Comparison of ENCODE assay signal across 11 mouse cellular contexts in genomic region chr4:154957289-154957993, GRCm38 (mm10). TPM values are rescaled to one million over a fixed set of nuclear protein-coding genes. Genes with fewer than 3 reads are reported as not detected.
DNase-seq lines count a peak whose midpoint lies in the region; ATAC-seq and TF ChIP-seq lines count a peak whose summit lies in the region.
"Had no signal": no experiment of that assay in that cellular context is flagged by ENCODE, and none has a peak within 500 bp of the region (broad histone marks: within the 10 kb centered on the region; RNA-seq: fewer than 3 reads in every experiment).

No protein-coding gene starts in this region.

- peak overlapping the region; percentile 53; the same call in 1 of the 2 replicates for H3K4me2 ChIP-seq in lung, embryonic 14.5 days
- H3K4me2 ChIP-seq in forebrain, embryonic 12.5 days: peak overlapping the region; percentile 81
- peak overlapping the region; percentile 40 for H3K4me2 ChIP-seq in hindbrain, embryonic 15.5 days

- H3K36me3 ChIP-seq in lung, embryonic 14.5 days (ENCODE audit: insufficient read depth): no peaks in the 10 kb centered on the region
- 0 out of 2 replicates have a peak, but pooled peaks cover 6% of the 10 kb centered on the region for H3K36me3 ChIP-seq in forebrain, embryonic 12.5 days (replicated peaks)
- H3K36me3 ChIP-seq in hindbrain, embryonic 15.5 days: no peaks in the 10 kb centered on the region
- H3K36me3 ChIP-seq: embryonic facial prominence, embryonic 15.5 days; liver, embryonic 15.5 days had no signal

- H3K4me1 ChIP-seq in lung, embryonic 14.5 days (ENCODE audit: insufficient read depth): peaks cover 11% of the 10 kb centered on the region
- H3K4me1 ChIP-seq in forebrain, embryonic 12.5 days: peaks cover 83% of the 10 kb centered on the region
- H3K4me1 ChIP-seq in hindbrain, embryonic 15.5 days (replicated peaks): peaks cover 67% of the 10 kb centered on the region

- H3K4me3 ChIP-seq in lung, embryonic 14.5 days (ENCODE audit: low read depth, low read length): no peak overlapping the region
- no peak overlapping the region for H3K4me3 ChIP-seq in forebrain, embryonic 12.5 days (replicated peaks)
- no peak overlapping the region for H3K4me3 ChIP-seq in hindbrain, embryonic 15.5 days
- H3K4me3 ChIP-seq: liver, embryonic 15.5 days had no signal

- no peaks in the 10 kb centered on the region for H3K9me3 ChIP-seq in lung, embryonic 14.5 days (ENCODE audit: low read depth, low read length)
- no peaks in the 10 kb centered on the region for H3K9me3 ChIP-seq in forebrain, embryonic 12.5 days
- H3K9me3 ChIP-seq in hindbrain, embryonic 15.5 days: no peaks in the 10 kb centered on the region
- H3K9me3 ChIP-seq: embryonic facial prominence, embryonic 15.5 days; liver, embryonic 15.5 days had no signal

- peaks cover 82% of the 10 kb centered on the region for H3K27me3 ChIP-seq in lung, embryonic 14.5 days (ENCODE audit: insufficient read depth, low read length)
- H3K27me3 ChIP-seq in forebrain, embryonic 12.5 days: peaks cover 69% of the 10 kb centered on the region
- H3K27me3 ChIP-seq in hindbrain, embryonic 15.5 days: peaks cover 10% of the 10 kb centered on the region; the same call in 1 of the 2 replicates

- H3K27ac ChIP-seq in lung, embryonic 14.5 days (ENCODE audit: low read depth): no peak overlapping the region
- H3K27ac ChIP-seq in forebrain, embryonic 12.5 days: peak overlapping the region; percentile 99
- 0 out of 2 replicates have a peak overlapping the region, but pooled peaks have one; percentile 47 for H3K27ac ChIP-seq in hindbrain, embryonic 15.5 days (replicated peaks)
- H3K27ac ChIP-seq: embryonic facial prominence, embryonic 15.5 days; liver, embryonic 15.5 days had no signal

- DNase-seq in lung, embryonic 14.5 days: peak; percentile 37
- no peak for DNase-seq in lung, adult 18-20 months
- DNase-seq in neural tube, embryonic 10.5 days (ENCODE audit: extremely low spot score, low spot score): peak; percentile 27
- no peak for DNase-seq in lung, postnatal 36 days
- DNase-seq in kidney, postnatal 25 days: no peak
- DNase-seq: thymus, postnatal 25 days had no signal

- no peak overlapping the region; the same call in 1 of the 2 replicates for H3K9ac ChIP-seq in lung, embryonic 14.5 days
- H3K9ac ChIP-seq in forebrain, embryonic 12.5 days: no peak overlapping the region
- H3K9ac ChIP-seq in hindbrain, embryonic 15.5 days: no peak overlapping the region
- H3K9ac ChIP-seq: embryonic facial prominence, embryonic 15.5 days; liver, embryonic 15.5 days had no signal

- TF ChIP-seq CTCF in lung, embryonic 14.5 days (IDR thresholded peaks at IDR 0.05; ENCODE audit: low read depth): no peak

- no peak for ATAC-seq in lung, embryonic 14.5 days (ENCODE audit: insufficient read depth)
- no peak for ATAC-seq in forebrain, embryonic 12.5 days (ENCODE audit: low FRiP score)
- no peak for ATAC-seq in hindbrain, embryonic 15.5 days (ENCODE audit: low FRiP score, low read depth)
- no peak for ATAC-seq in megakaryocyte-erythroid progenitor cell, adult 5-6 weeks (replicated peaks; ENCODE audit: low FRiP score, low TSS enrichment, poor library complexity, severe bottlenecking)

- WGBS in lung, embryonic 14.5 days: 35% methylated on average over 13 of the region's 13 CpGs
- 28% methylated on average over 13 of the region's 13 CpGs for WGBS in forebrain, embryonic 12.5 days
- 24% methylated on average over 13 of the region's 13 CpGs for WGBS in hindbrain, embryonic 15.5 days

RNA-seq across cellular contexts. Expression of gene Hes5, which starts 3.3 kb away (rescaled TPM):
- polyA plus RNA-seq in lung, embryonic 14.5 days (2014; fragmentation: Nextera tagmentation; extraction: Ambion mirVana): 0.14 and 0.15 TPM in 2 replicates
- polyA plus RNA-seq in forebrain, embryonic 12.5 days (2016; fragmentation: Nextera tagmentation; extraction: Ambion mirVana): 456 and 462 TPM in 2 replicates
- polyA plus RNA-seq in hindbrain, embryonic 15.5 days (2015; fragmentation: Nextera tagmentation; extraction: Ambion mirVana): 159 and 196 TPM in 2 replicates
- total RNA-seq in megakaryocyte-erythroid progenitor cell, adult 5-6 weeks (2014; fragmentation: Nextera tagmentation): not detected in 2 replicates
- total RNA-seq in megakaryocyte-erythroid progenitor cell, adult 5-6 weeks (2017): not detected in 2 replicates

RNA-seq across cellular contexts. Expression of gene Pank4, which starts 6.5 kb away (rescaled TPM):
- polyA plus RNA-seq in lung, embryonic 14.5 days (2014; fragmentation: Nextera tagmentation; extraction: Ambion mirVana): 49.3 and 51.0 TPM in 2 replicates
- 46.7 and 51.8 TPM in 2 replicates for polyA plus RNA-seq in forebrain, embryonic 12.5 days (2016; fragmentation: Nextera tagmentation; extraction: Ambion mirVana)
- polyA plus RNA-seq in hindbrain, embryonic 15.5 days (2015; fragmentation: Nextera tagmentation; extraction: Ambion mirVana): 35.9 and 37.3 TPM in 2 replicates
- 71.5 and 97.3 TPM in 2 replicates for total RNA-seq in megakaryocyte-erythroid progenitor cell, adult 5-6 weeks (2014; fragmentation: Nextera tagmentation)
- 34.6 and 35.9 TPM in 2 replicates for total RNA-seq in megakaryocyte-erythroid progenitor cell, adult 5-6 weeks (2017)

RNA-seq across cellular contexts. Expression of gene Tnfrsf14, which starts 29.1 kb away (rescaled TPM):
- 0.78 and 0.85 TPM in 2 replicates for polyA plus RNA-seq in lung, embryonic 14.5 days (2014; fragmentation: Nextera tagmentation; extraction: Ambion mirVana)
- 0.21 and 1.2 TPM in 2 replicates for polyA plus RNA-seq in forebrain, embryonic 12.5 days (2016; fragmentation: Nextera tagmentation; extraction: Ambion mirVana)
- 0.64 and 0.71 TPM in 2 replicates for polyA plus RNA-seq in hindbrain, embryonic 15.5 days (2015; fragmentation: Nextera tagmentation; extraction: Ambion mirVana)
- 133 and 270 TPM in 2 replicates for total RNA-seq in megakaryocyte-erythroid progenitor cell, adult 5-6 weeks (2014; fragmentation: Nextera tagmentation)
- 78.8 and 149 TPM in 2 replicates for total RNA-seq in megakaryocyte-erythroid progenitor cell, adult 5-6 weeks (2017)

RNA-seq across cellular contexts. Expression of gene Fam213b, which starts 58.5 kb away (rescaled TPM):
- polyA plus RNA-seq in lung, embryonic 14.5 days (2014; fragmentation: Nextera tagmentation; extraction: Ambion mirVana): 37.4 and 39.9 TPM in 2 replicates
- 29.8 and 30.3 TPM in 2 replicates for polyA plus RNA-seq in forebrain, embryonic 12.5 days (2016; fragmentation: Nextera tagmentation; extraction: Ambion mirVana)
- polyA plus RNA-seq in hindbrain, embryonic 15.5 days (2015; fragmentation: Nextera tagmentation; extraction: Ambion mirVana): 64.2 and 67.1 TPM in 2 replicates
- 1.6 TPM in 1 of 2 replicates, not detected in the other for total RNA-seq in megakaryocyte-erythroid progenitor cell, adult 5-6 weeks (2014; fragmentation: Nextera tagmentation)
- total RNA-seq in megakaryocyte-erythroid progenitor cell, adult 5-6 weeks (2017): 0.94 and 1.1 TPM in 2 replicates

Comparison
In these comparisons a context has a peak if more than half of its experiments do, and no peak if none do; other contexts are left out.
1. DNase-seq: peak in lung, embryonic 14.5 days (single experiment) and neural tube, embryonic 10.5 days (single experiment); none in lung, adult 18-20 months (0 of 2), lung, postnatal 36 days (single experiment) and kidney, postnatal 25 days (0 of 2).
2. RNA of gene Hes5, which starts 3.3 kb away (polyA plus RNA-seq): 456 to 462 TPM in forebrain, embryonic 12.5 days and 159 to 196 TPM in hindbrain, embryonic 15.5 days; 0.14 to 0.15 TPM in lung, embryonic 14.5 days; every median in the first group is over 100 times any median in the second.
3. Peak in every context shown above with its lines, with median percentiles within 50 percentile points of each other: H3K4me2 ChIP-seq.